Mouse (Mus musculus): ENCODE measurements at regions not wholly inside any gene's neighbourhood (a gene's known extent, or its start where the extent isn't known, plus 50 kb on each side); places are given as distances from the start of the nearest gene placed in this dataset.

DNA sequence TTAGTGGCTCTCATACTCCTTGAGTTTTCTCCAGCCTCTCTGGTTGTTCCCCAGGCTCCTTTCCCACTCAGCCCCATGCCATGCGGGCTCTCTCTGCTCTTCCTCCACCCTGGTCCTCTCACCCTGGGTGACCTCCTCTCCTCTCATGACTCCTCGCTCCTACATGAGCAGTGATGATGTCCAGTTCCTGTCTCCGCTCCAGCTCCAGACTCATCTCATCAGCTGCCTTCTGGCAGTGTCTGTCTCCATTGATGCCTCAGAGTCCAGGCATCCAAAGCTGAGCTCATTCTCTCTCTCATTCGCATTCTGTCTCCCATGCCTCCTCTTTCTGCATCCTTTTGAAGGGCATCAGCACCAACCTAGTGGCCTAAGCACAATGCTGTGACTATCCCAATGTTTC is 94.8 kb upstream of the Teddm2 start:
- TF ChIP-seq CTCF (IDR thresholded peaks at IDR 0.05; ENCODE audit: borderline replicate concordance, extremely low read depth, insufficient read depth, insufficient read length) (no peak), POLR2A (IDR thresholded peaks at IDR 0.05; ENCODE audit: borderline replicate concordance, extremely low read depth, insufficient read depth, insufficient read length, poor library complexity, severe bottlenecking) (no peak)

DNA sequence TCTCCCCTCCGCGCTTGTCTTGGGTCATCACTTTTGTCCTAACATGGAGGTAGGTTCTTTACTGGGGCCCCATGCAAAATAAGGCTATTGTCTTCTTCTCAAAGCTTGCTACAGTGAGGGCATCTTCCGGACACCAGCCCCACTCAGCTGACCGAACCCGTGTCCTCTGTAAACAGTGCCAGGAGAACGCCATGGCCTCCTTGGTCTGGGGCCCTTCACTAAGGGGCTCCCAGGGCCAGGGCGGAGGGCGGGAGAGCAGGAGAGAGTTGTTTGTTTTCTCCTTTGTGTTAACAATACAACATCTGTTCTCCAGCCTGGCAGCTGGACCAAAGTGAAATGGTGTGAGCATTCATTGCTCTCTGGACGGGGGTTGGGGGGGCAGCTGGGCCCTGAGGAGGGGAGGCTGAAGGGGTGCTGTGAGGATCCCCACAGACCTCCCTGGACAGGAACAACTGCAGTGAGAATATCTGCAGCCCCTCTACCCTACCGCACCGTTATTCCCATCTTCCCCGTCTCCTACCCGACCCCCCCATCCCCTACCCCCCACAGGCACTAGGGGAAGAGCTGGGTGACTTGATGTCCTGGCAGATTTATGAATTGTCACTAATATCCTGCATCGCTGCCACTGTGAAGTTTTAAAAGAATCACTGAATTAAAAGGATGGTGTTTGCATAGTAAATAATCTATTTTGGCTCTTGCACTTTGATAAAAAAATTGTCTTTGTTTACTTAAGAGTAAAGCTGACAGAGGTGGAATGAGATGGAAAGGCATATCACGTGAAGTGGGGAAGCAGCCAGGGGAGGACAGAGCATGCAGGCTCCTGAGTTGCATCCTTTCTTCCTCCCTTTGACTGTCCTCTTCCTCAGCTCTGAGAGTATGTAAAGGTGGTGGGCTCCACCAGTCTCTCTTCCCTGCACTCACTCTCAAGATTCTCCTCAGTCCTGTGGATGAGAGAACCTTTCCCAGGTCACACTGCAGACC is 97.5 kb upstream of the Teddm2 start:
- no peak for DNase-seq (ENCODE audit: low read depth)
- TF ChIP-seq POLR2A (IDR thresholded peaks at IDR 0.05; ENCODE audit: borderline replicate concordance, extremely low read depth, insufficient read depth, insufficient read length, poor library complexity, severe bottlenecking) (no peak), CTCF (IDR thresholded peaks at IDR 0.05; ENCODE audit: borderline replicate concordance, extremely low read depth, insufficient read depth, insufficient read length) (no peak)

More for the DNA sequence above, 94.8 kb upstream of the Teddm2 start:
- DNase-seq (ENCODE audit: low read depth): no peak

DNA sequence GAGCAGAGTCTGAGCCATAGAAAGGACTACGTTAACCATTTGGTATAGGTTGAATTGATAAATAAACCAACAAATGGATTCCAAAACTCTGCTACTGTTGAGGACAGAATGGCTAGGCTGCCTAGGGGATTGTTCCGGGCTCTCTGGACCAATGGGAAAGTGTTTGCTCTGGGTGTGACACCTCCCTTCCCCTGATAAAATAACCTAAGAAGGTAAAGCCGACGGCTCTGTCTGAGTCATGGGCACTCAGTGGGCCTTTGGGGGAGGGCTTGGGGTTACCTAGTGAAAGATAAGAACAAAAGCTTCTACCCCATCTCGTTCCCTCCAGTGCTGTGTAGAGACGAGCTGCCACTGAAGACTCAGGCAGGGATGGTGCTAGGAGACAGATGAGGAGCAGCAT is 99.7 kb upstream of the Teddm2 start:
- TF ChIP-seq POLR2A (IDR thresholded peaks at IDR 0.05; ENCODE audit: borderline replicate concordance, extremely low read depth, insufficient read depth, insufficient read length, poor library complexity, severe bottlenecking) (no peak), CTCF (IDR thresholded peaks at IDR 0.05; ENCODE audit: borderline replicate concordance, extremely low read depth, insufficient read depth, insufficient read length) (no peak)
- no peak for DNase-seq (ENCODE audit: low read depth)

DNA sequence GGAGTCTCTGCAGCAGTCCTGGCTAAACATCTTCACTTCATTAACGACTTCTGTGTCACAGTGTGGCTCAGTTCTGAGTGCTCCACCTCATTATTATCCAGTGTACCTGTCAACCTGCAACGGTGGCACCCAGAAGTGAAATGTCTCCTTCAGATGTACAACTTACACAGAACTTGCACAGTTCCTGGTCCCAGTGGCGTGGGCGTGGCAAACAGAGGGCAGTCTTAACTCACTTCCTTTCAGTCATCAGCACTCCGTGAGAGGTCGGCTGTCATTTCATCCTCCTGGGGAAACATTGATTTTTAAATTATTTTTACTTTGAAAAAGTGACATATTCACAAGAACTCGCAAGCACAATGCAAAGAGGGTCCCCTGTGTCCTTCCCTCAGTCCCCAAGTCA is 103.6 kb upstream of the Teddm2 start:
- DNase-seq (ENCODE audit: low read depth): no peak
- no peak for TF ChIP-seq POLR2A (IDR thresholded peaks at IDR 0.05; ENCODE audit: borderline replicate concordance, extremely low read depth, insufficient read depth, insufficient read length, poor library complexity, severe bottlenecking)
- no peak for TF ChIP-seq CTCF (IDR thresholded peaks at IDR 0.05; ENCODE audit: borderline replicate concordance, extremely low read depth, insufficient read depth, insufficient read length)

DNA sequence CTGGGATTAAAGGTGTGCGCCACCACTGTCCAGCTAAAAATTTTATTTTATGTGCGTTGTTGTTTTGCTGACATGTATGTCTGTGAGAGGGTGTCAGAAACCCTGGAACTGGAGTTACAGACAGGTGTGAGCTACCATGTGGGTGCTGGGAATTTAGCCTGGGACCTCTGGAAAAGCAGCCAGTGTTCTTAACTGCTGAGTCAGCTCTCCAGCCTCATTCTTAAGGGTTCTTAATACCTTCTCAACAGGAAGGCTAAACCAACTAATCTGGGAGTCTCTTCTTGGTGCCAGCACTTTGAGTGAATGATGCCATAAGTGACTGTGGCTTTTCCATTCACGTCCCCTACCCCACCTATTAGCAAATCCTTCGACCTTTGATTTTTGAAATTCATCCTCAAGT is 104.6 kb upstream of the Teddm2 start:
- DNase-seq (ENCODE audit: low read depth): no peak
- TF ChIP-seq CTCF (IDR thresholded peaks at IDR 0.05; ENCODE audit: borderline replicate concordance, extremely low read depth, insufficient read depth, insufficient read length) (no peak), POLR2A (IDR thresholded peaks at IDR 0.05; ENCODE audit: borderline replicate concordance, extremely low read depth, insufficient read depth, insufficient read length, poor library complexity, severe bottlenecking) (no peak)

DNA sequence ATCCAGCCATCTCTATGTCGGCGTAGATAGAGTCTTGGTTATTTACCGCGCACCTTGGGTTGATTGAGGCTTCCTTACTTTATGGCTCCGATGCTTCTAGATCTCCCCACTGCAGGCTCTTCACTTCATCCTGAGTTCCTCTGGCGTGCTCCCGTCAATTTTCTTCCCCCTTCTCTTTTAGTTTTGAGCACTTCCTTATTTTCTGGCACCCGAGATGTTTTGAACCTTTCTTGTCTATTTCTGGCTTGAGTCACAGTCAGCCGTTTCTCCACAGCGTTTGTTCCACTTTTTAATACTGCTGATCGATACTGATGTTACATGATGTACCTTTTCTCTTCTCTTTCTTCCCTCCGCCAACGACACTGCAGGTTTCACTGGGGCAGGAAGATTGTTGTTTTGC is 106.0 kb upstream of the Teddm2 start:
- no peak for DNase-seq (ENCODE audit: low read depth)
- TF ChIP-seq POLR2A (IDR thresholded peaks at IDR 0.05; ENCODE audit: borderline replicate concordance, extremely low read depth, insufficient read depth, insufficient read length, poor library complexity, severe bottlenecking): no peak
- TF ChIP-seq CTCF (IDR thresholded peaks at IDR 0.05; ENCODE audit: borderline replicate concordance, extremely low read depth, insufficient read depth, insufficient read length): no peak

DNA sequence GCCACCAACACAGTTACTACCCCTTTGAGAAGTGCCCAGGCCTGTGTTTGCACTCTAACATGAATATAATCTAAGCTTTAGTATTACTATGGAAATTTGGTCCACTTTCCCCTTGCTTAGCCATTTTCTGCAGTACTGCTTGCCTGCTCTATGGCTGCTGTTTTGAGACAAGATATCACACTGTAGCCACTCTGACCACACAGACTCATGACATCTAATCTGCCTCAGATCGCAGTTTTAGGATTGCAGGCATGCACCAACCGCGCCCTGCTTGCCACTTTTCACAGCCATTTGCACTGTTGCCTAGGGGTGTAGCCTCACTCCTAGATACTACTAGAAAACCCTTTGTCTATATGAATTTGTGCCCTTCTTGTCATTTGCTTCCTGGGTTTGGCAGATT is 107.4 kb upstream of the Teddm2 start:
- no peak for DNase-seq (ENCODE audit: low read depth)
- TF ChIP-seq POLR2A (IDR thresholded peaks at IDR 0.05; ENCODE audit: borderline replicate concordance, extremely low read depth, insufficient read depth, insufficient read length, poor library complexity, severe bottlenecking): no peak
- TF ChIP-seq CTCF (IDR thresholded peaks at IDR 0.05; ENCODE audit: borderline replicate concordance, extremely low read depth, insufficient read depth, insufficient read length): no peak

DNA sequence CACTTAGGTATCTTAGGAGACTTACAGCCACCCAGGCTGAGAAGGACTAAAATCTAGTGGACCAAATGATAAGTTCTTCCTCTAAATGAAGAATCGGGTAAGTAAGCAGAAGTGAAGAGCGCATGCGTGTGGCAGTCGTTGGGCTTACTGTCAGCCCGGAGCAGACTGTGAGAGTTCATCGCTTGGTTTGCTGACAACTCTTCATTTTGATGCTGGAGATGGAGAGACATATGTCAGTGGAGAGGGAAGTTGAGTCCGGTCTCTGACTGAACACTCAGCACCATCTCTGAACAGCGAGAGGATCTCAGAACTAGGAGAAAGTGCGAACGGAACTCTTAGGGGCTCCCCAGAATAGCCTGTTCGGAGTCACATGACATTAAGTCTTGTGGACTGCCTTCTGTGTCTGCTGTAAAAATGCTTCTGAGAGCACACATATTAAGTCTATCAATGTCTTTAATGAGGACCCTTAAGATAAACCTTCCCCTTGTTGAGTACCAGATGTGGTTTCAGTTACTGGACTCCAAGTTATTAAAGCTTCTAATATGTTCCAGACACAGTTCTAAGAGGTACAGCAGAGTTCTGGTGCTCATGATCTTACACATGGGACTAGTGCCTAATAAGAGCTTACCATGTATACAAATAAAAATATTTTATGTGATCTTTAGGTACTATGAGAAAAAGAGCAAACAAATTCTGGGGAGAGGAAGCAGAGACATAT is 108.7 kb upstream of the Teddm2 start:
- TF ChIP-seq POLR2A (IDR thresholded peaks at IDR 0.05; ENCODE audit: borderline replicate concordance, extremely low read depth, insufficient read depth, insufficient read length, poor library complexity, severe bottlenecking) (no peak), CTCF (IDR thresholded peaks at IDR 0.05; ENCODE audit: borderline replicate concordance, extremely low read depth, insufficient read depth, insufficient read length) (no peak)
- no peak for DNase-seq (ENCODE audit: low read depth)

DNA sequence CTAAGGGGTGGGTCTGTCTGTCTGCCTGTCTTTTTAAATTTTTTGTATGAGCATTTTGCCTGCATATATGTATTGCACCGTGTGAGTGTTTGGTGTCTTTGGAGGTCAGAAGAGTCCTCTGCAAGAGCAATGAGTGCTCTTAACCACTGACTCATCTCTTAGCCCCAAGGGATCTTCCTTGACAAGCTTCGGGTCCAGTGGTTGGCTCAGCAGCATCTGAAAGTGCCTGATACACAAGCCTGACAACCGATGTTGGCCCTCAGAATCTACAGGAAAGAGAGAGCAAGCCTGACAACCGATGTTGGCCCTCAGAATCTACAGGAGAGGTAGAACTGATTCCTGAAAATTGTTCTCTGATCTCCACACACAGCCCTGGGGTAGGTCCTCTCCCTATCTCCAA is 110.7 kb upstream of the Teddm2 start:
- TF ChIP-seq CTCF (IDR thresholded peaks at IDR 0.05; ENCODE audit: borderline replicate concordance, extremely low read depth, insufficient read depth, insufficient read length): no peak
- TF ChIP-seq POLR2A (IDR thresholded peaks at IDR 0.05; ENCODE audit: borderline replicate concordance, extremely low read depth, insufficient read depth, insufficient read length, poor library complexity, severe bottlenecking): no peak
- no peak for DNase-seq (ENCODE audit: low read depth)

DNA sequence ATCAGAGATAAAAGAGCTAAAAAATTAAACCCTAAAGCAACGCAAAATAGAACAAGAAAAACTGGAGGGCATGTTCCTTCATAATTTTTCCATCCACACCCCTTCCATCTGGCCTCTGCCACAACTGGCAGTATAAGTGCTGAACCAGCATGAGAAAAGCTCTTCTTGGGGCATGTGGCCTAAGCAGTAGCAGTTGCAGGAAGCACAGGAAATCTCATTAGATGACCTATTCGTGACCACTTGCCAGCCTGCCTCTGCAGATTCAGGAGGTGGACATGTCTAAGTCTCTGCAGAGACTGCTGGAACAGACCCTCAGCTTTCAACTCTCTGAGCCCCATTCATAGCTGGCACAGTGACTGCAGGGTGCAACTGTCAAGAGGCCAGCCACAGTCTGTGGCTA is 116.5 kb upstream of the Teddm2 start:
- DNase-seq (ENCODE audit: low read depth): no peak
- TF ChIP-seq CTCF (IDR thresholded peaks at IDR 0.05; ENCODE audit: borderline replicate concordance, extremely low read depth, insufficient read depth, insufficient read length): no peak
- no peak for TF ChIP-seq POLR2A (IDR thresholded peaks at IDR 0.05; ENCODE audit: borderline replicate concordance, extremely low read depth, insufficient read depth, insufficient read length, poor library complexity, severe bottlenecking)

DNA sequence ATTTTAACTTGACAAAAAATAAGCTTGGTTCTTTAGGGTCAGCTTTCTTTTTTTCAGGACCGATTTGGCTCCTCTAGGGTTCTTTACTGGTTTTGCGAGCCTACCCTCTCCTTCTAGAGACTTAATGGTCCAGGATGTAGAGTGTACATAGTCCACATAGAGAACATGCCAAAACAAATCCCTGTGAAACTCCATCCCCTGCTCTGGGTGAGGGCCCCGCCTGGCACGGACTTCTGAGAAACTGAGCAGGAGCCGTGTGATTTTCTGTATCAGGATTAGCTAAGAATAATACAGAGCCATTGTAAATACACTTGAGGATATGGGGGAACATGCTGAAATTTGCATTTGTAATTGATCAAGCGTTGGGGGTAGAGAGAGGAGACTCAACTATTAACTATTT is 118.2 kb upstream of the Teddm2 start:
- TF ChIP-seq CTCF (IDR thresholded peaks at IDR 0.05; ENCODE audit: borderline replicate concordance, extremely low read depth, insufficient read depth, insufficient read length) (no peak), POLR2A (IDR thresholded peaks at IDR 0.05; ENCODE audit: borderline replicate concordance, extremely low read depth, insufficient read depth, insufficient read length, poor library complexity, severe bottlenecking) (no peak)
- DNase-seq (ENCODE audit: low read depth): no peak
